Mouse (Mus musculus) liver, adult 2 months (tissue): ENCODE measurements around the gene Fam210b. TPM values are rescaled to one million over a fixed set of nuclear protein-coding genes. Genes with fewer than 3 reads are reported as not detected.

Experiments
- DNase-seq: peaks from one replicate; pipeline ENCODE4 v3.0.0-alpha.2; 2011; ENCODE audit warnings: low read depth, low spot score; ENCODE audit errors: extremely low read depth
- H3K27ac ChIP-seq: fragments of 200-500 bp; replicated peaks from 2 replicates; pipeline ENCODE4 v1.5.1; 2012; ENCODE audit warnings: low read depth, mild to moderate bottlenecking, control low read depth, inconsistent platforms, low read length; ENCODE audit not compliant: insufficient read depth
- H3K27me3 ChIP-seq: fragments of 200-500 bp; 2 replicates; pipeline ENCODE4 v1.6.1; 2012; ENCODE audit warnings: mild to moderate bottlenecking, moderate library complexity, low read length, inconsistent platforms; ENCODE audit not compliant: control insufficient read depth, insufficient read depth
- H3K36me3 ChIP-seq: fragments of 200-500 bp; 2 replicates; pipeline ENCODE4 v1.6.1; 2012; ENCODE audit warnings: low read length, inconsistent platforms; ENCODE audit not compliant: control insufficient read depth, insufficient read depth
- H3K4me1 ChIP-seq: fragments of 200-500 bp; 2 replicates; pipeline ENCODE4 v1.6.1; 2011; ENCODE audit warnings: low read length; ENCODE audit not compliant: control insufficient read depth, insufficient read depth
- H3K4me3 ChIP-seq: fragments of 200-500 bp; 2 replicates; pipeline ENCODE4 v1.5.1; 2011; ENCODE audit warnings: low read depth, mild to moderate bottlenecking, control low read depth, low read length, moderate library complexity; ENCODE audit not compliant: insufficient read depth
- H3K79me2 ChIP-seq: fragments of 200-500 bp; 2 replicates; pipeline ENCODE4 v1.6.1; 2012; ENCODE audit warnings: inconsistent platforms, mild to moderate bottlenecking, low read length, moderate library complexity; ENCODE audit not compliant: control insufficient read depth, insufficient read depth
- H3K9ac ChIP-seq: fragments of 200-500 bp; 2 replicates; pipeline ENCODE4 v1.6.1; 2012; ENCODE audit warnings: low read depth, mild to moderate bottlenecking, control low read depth, inconsistent platforms, low read length
- CTCF ChIP-seq: fragments of 200-500 bp; IDR thresholded peaks from 2 replicates; pipeline ENCODE4 v1.5.1; 2011; ENCODE audit warnings: low read depth, low read length, control low read depth
- POLR2A ChIP-seq: fragments of 200-500 bp; IDR thresholded peaks from 2 replicates; pipeline ENCODE4 v1.6.1; 2011; ENCODE audit warnings: low read length, control low read depth; ENCODE audit not compliant: insufficient read depth; ENCODE audit errors: extremely low read depth
- WGBS: fragments of 180-500 bp; shearing (Covaris S2); methylation state at CpG from one replicate; pipeline ENCODE4 v1.1.7; 2018; 5-methylcytosine and 5-hydroxymethylcytosine counted together
- polyA plus RNA-seq: library from polyadenylated mRNA; depleted of rRNA; stranded (reverse); fragments of >200 nt; gene quantifications from 2 replicates; pipeline ENCODE4 v1.2.3, GENCODE M21; 2012
- total RNA-seq: library from RNA; depleted of rRNA; stranded (reverse); fragments of >200 nt; gene quantifications from 2 replicates; pipeline ENCODE4 v1.2.3, GENCODE M21; 2014

Fam210b gene
- total and polyA plus RNA-seq, 2 experiments, result 27.0 to 62.1 TPM

- Histone ChIP-seq H3K27ac (no peak overlapping the region), H3K9ac (no peak overlapping the region), H3K79me2 (peaks cover 4% of the 10 kb centered on the region; the same call in 1 of the 2 replicates), H3K36me3 (peaks cover 11% of the 10 kb centered on the region; the same call in 1 of the 2 replicates), H3K4me3 (no peak overlapping the region), H3K27me3 (no peaks in the 10 kb centered on the region), H3K4me1 (peaks cover 23% of the 10 kb centered on the region)
- TF ChIP-seq POLR2A (no peak), CTCF (no peak)
- DNase-seq, result no peak
- 93% methylated on average over 9 of the region's 9 CpGs for WGBS
These were observed 7.9 kb downstream of the Fam210b start for GRCm38 (mm10) chr2:172353218-172353617.

- WGBS, result 89% methylated on average over 9 of the region's 9 CpGs
- no peak for TF ChIP-seq POLR2A
- TF ChIP-seq CTCF, result no peak
- DNase-seq, result no peak
- Histone ChIP-seq H3K9ac (no peak overlapping the region), H3K36me3 (peaks cover 11% of the 10 kb centered on the region; the same call in 1 of the 2 replicates), H3K79me2 (no peaks in the 10 kb centered on the region; the same call in 1 of the 2 replicates), H3K4me1 (peaks cover 11% of the 10 kb centered on the region), H3K4me3 (no peak overlapping the region), H3K27me3 (no peaks in the 10 kb centered on the region), H3K27ac (no peak overlapping the region)
These were observed 9.4 kb downstream of the Fam210b start for GRCm38 (mm10) chr2:172354761-172355160.

GRCm38 (mm10) chr2:172355833-172356232, 10.5 kb downstream of the Fam210b start:
- no peaks in the 10 kb centered on the region; the same call in 1 of the 2 replicates for H3K79me2 ChIP-seq
- H3K36me3 ChIP-seq, result peaks cover 11% of the 10 kb centered on the region; the same call in 1 of the 2 replicates
- no peak for DNase-seq
- H3K9ac ChIP-seq, result no peak overlapping the region
- WGBS, result 87% methylated on average over 5 of the region's 5 CpGs
- H3K4me3 ChIP-seq, result no peak overlapping the region
- H3K4me1 ChIP-seq, result 0 out of 2 replicates have a peak, but pooled peaks cover 3% of the 10 kb centered on the region
- TF ChIP-seq POLR2A (no peak), CTCF (no peak)
- no peaks in the 10 kb centered on the region for H3K27me3 ChIP-seq
- no peak overlapping the region for H3K27ac ChIP-seq

GRCm38 (mm10) chr2:172363176-172363575, 17.8 kb downstream of the Fam210b start:
- H3K27me3 ChIP-seq, result no peaks in the 10 kb centered on the region
- TF ChIP-seq CTCF (no peak), POLR2A (no peak)
- DNase-seq, result no peak
- H3K27ac ChIP-seq, result no peak overlapping the region
- WGBS, result 90% methylated on average over 7 of the region's 7 CpGs
- no peaks in the 10 kb centered on the region for H3K36me3 ChIP-seq
- H3K4me1 ChIP-seq, result no peaks in the 10 kb centered on the region
- H3K79me2 ChIP-seq, result no peaks in the 10 kb centered on the region
- no peak overlapping the region for H3K4me3 ChIP-seq
- no peak overlapping the region for H3K9ac ChIP-seq

- H3K9ac ChIP-seq, result peak within 1 kb of the TSS; percentile 84
- peaks cover 2% of the 10 kb centered on the region; the same call in 1 of the 2 replicates for H3K4me1 ChIP-seq
- H3K36me3 ChIP-seq, result peaks cover 2% of the 10 kb centered on the region; the same call in 1 of the 2 replicates
- H3K27ac ChIP-seq, result peak within 1 kb of the TSS; percentile 68
- H3K4me3 ChIP-seq, result peak within 1 kb of the TSS; percentile 79
- DNase-seq, result peak; percentile 94
- TF ChIP-seq CTCF (no peak), POLR2A (no peak)
- peaks cover 5% of the 10 kb centered on the region; the same call in 1 of the 2 replicates for H3K79me2 ChIP-seq
- no peaks in the 10 kb centered on the region for H3K27me3 ChIP-seq
- WGBS, result under 1% methylated on average over 66 of the region's 66 CpGs
These were observed 25.3 kb downstream of the Fam210b start, which contains the start of the genes Aurka and Cstf1 for GRCm38 (mm10) chr2:172370411-172371223. Gene Aurka, minus strand, starts transcription at chr2:172370535. Gene Cstf1, plus strand, starts transcription at chr2:172370681.

- WGBS, result 1% methylated on average over 11 of the region's 11 CpGs
- Histone ChIP-seq H3K9ac (peak overlapping the region; percentile 84), H3K4me3 (peak overlapping the region; percentile 79), H3K79me2 (peaks cover 5% of the 10 kb centered on the region; the same call in 1 of the 2 replicates), H3K36me3 (peaks cover 8% of the 10 kb centered on the region), H3K4me1 (peaks cover 2% of the 10 kb centered on the region; the same call in 1 of the 2 replicates), H3K27ac (peak overlapping the region; percentile 40), H3K27me3 (no peaks in the 10 kb centered on the region)
- no peak for DNase-seq
- no peak for TF ChIP-seq CTCF
These were observed 25.9 kb downstream of the Fam210b start for GRCm38 (mm10) chr2:172371258-172371657.
